Mouse (Mus musculus) layer of hippocampus, postnatal 36 days (tissue): Measurements from ENCODE around the gene Gm2a. TPM values are rescaled to one million over a fixed set of nuclear protein-coding genes. Genes with fewer than 3 reads are reported as not detected.
A peak's percentile ranks its signal among the peaks of the same experiment; 100 is the strongest.

Experiments used
- DNase-seq, 2 experiments: peaks; one replicate each; pipeline ENCODE4 v3.0.0; 2022
- total RNA-seq, 2 experiments: library from RNA; stranded (reverse); gene quantifications; 2 replicates each; pipeline ENCODE4 v1.2.3; 2021

Gene Gm2a
- total RNA-seq, 2 experiments from 2014 or later, result 33.7 to 34.1 TPM

GRCm38 (mm10) chr11:55131077-55131742, 33.3 kb downstream of the Gm2a start:
- DNase-seq, result no peak

GRCm38 (mm10) chr11:55131946-55132345, 34.0 kb downstream of the Gm2a start:
- DNase-seq, result no peak

DNA sequence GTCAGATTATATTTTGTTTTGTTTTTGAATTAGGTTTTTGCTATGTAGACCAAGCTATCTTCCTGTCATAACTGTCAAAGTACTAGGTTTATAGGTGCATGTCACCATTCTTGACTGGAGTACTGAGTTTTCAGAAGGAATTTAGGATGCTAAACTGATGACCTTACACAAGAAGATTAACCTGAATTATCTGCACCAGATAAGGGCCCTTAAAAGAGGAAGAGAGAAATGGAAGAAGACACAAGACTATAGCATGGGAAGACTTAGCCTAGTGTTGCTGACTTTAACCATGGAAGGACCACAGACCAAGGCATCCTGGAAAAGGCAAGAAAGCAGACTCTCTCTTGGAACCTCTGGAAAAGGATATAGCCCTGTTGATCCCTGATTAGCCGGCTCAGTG, 35.3 kb downstream of the Gm2a start:
- no peak for DNase-seq

GRCm38 (mm10) chr11:55134407-55134806, 36.5 kb downstream of the Gm2a start:
- DNase-seq, result no peak

DNA sequence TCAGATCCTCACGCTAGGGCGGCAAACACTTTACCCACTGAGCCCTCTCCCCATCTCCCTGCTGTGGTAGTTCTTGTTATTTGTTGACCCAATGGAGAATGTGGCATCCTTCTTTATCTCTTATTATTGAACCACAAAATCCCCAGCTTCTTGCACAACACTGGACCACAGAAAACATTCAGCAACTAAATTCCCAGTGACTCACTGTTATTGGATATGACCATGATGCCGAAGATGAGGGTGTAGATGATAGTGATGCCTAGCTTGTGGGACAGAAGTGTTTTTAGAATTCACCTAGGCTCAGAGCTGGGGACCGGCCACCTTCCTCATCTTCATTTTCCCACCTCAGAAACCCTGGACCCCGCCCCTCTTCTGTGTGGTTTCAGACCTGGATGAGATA, 37.0 kb downstream of the Gm2a start:
- no peak for DNase-seq

DNA sequence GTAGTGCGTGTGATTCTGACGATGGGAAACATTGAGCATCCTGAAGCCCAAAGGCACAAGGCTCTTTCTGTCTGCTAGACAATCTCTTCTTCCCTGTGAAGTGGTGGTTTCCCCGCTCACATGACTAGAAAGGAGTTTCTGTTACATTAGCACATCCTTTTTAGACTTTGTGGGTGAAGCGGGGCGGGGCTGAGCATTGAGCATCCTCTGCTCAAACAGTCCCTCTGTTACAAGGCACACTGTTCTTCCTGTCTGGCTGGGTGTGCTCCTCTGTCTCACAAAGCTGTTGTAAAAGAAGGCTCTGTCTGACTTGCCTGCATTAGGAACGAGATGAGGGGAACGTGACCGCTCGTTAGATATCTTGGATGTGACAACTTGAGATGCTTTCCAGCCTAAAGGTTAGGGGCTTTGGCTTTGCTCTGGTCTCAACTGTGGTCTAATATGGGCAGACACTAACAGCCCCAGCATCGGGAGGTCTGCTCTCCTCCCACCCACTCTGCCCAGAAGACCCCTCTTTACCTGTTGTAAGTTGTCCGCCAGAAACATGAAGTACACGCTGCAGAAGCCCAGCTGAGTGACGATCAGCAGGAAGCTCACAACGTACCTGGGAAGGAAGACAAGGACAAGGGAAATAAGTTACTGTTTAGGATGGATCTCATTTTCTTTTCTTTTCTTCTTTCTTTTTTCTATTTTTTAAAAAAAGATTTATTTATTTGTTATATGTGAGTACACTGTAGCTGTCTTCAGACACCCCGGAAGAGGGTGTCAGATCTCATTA, 39.0 kb downstream of the Gm2a start:
- DNase-seq, result no peak

DNA sequence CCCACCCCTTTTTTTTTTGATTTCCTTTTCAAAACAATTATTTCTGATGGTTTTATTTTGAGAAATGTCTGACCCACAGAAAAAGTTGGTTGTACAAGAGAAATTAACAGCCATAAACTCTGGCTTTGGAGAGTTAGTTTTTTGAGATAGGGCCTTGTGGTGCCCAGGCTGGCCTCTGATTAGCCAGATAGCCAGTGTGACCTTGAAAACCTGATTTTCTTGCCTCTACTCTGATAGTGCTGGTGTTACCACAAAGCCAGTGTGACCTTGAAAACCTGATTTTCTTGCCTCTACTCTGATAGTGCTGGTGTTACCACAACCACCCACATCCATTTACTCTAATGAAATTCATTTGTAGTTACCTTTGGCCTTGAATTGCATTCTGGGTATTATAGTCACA, 39.7 kb downstream of the Gm2a start:
- DNase-seq, result no peak

- DNase-seq, result no peak
Observed at GRCm38 (mm10) chr11:55141502-55141901, 43.6 kb downstream of the Gm2a start.

DNA sequence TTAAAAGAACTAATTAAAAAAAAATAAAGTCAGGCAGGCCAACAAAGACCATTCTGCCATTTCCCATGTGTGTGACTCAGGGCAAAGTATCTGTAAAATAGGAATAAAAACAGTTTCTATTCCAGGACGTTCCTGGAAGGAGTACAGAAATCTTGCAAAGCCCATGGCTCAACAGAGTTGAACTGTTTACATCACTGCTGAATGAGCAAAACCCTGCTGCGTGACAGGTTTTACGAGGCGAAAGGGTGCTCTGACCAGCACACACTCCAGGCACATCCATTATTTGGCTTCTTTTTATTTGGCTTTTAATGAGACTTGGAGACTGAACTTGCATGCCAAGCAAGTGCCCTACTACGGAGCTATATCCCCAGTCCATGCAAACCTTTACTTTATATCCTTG, 46.1 kb downstream of the Gm2a start:
- DNase-seq, result no peak

DNA sequence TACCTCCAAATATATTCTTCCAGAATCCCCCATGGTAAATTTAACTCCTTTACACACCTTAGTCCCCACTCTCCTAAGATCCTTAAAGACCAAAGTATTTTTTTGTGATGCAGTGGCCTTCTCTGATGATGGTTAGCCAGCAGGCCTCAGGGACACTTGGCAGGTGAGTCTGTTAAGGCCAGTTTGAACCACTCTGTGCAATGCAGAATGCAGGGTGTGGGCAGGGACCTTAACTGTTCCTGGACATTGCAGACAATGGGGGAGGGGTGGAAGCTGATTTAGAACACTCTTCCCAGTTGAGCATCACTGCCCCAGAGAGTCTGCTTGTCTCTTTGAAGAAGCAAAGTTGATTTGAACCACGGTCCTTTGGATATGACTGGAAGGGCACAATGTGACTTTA, 48.9 kb downstream of the Gm2a start:
- no peak for DNase-seq

DNA sequence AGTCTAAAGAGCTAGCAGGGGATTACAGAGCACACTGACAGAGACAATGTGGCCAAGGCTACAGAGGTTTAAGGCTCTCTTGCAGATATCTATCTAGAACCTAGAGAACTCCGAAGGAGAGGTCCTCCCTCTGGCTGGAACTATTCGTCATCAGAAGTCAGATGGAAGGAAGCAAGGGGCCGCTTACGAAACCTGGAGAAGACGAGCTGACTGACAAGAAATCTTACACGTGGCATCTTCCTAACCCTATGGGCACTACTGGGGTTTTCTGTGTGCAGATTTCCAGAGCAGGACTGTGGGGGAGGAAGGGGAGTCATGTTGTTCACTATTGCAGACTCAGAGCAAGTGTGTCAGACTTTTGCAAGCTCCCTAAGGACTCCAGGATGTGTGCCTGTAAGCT, 49.5 kb downstream of the Gm2a start:
- no peak for DNase-seq

- DNase-seq, result no peak
Observed at GRCm38 (mm10) chr11:55148461-55148860, 50.5 kb downstream of the Gm2a start.

GRCm38 (mm10) chr11:55151608-55152007, 53.7 kb downstream of the Gm2a start, which contains the start of gene Slc36a3:
Gene Slc36a3 (minus strand): TSS chr11:55151708.
- no peak for DNase-seq

DNA sequence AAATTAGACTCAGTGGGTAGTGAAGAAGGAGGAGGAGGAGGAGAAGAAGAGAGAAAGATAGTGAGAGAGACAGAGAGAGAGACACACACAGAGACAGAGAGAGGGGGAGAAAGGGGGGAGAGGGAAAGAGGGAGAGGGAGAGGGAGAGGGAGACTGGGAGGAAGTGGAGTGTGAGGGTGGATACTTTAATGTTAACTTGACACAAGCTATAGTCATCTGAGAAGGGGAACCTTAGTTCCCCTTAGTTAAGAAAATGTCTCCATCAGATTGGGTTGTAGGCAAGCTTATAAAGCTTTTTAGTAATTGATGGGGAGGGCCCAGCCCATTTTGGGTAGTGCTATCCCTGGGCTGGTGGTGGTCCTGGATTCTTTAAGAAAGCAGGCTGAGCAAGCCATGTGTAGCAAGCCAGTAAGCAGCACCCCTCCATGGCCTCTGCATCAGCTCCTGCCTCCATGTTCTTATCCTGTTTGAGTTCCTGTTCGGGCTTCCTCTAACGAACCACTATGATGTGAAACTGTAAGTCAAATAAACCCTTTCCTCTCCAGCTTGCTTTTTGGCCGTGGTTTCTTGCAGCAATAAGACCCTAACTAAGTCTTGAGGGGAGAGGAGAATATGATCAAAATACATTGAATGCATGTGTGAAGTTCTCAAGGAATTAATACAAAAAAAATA, 56.6 kb downstream of the Gm2a start:
- DNase-seq, result no peak

DNA sequence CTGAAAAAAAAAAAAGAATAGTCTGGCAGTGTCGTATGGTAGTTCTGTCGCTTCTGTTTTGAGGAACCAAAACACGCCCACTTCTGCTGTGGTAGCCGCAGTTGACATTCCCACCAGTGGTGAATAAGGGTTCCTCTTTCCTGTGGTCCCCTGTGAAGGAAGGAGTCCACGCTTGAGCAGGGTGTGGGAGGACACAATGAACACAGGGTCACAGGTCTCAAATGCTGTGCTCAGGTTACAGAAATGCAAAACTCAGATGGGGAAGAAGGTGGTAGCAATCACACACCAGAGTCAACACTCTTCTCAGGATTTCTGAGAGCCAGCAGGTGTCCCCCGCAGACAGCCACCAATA, 57.1 kb downstream of the Gm2a start:
- no peak for DNase-seq

- peak; percentile 71 to 76 for DNase-seq
Observed at GRCm38 (mm10) chr11:55158785-55159359, 61.0 kb downstream of the Gm2a start.

Other genes starting within 250 kb of the Gm2a start
- 10 to 100 TPM; 27.9 to 30.8 TPM for gene Lyrm7, start 237.2 kb upstream of the Gm2a start, total RNA-seq
- 100 to 1,000 TPM; 264 to 281 TPM for gene Hint1, start 231.7 kb upstream of the Gm2a start, total RNA-seq
- gene Gpx3, start 195.7 kb upstream of the Gm2a start, total RNA-seq, result 1 to 10 TPM; 3.4 to 4.6 TPM
- 10 to 100 TPM; 34.2 to 36.6 TPM for gene Tnip1, start 135.2 kb upstream of the Gm2a start, total RNA-seq
- 10 to 100 TPM; 95.8 to 96.4 TPM for gene Anxa6, start 64.7 kb upstream of the Gm2a start, total RNA-seq
- under 1 TPM in 1 of 2 experiments, not detected in 1; 0.35 TPM for gene Ccdc69, start 20.0 kb upstream of the Gm2a start, total RNA-seq
- gene Slc36a3, start 53.6 kb downstream of the Gm2a start, total RNA-seq, result not detected
- gene Slc36a2, start 87.0 kb downstream of the Gm2a start, total RNA-seq, result under 1 TPM in 1 of 2 experiments, not detected in 1; 0.15 TPM
- gene Slc36a1, start 106.2 kb downstream of the Gm2a start, total RNA-seq, result 10 to 100 TPM; 52.9 to 56.8 TPM
- gene Fat2, start 238.4 kb downstream of the Gm2a start, total RNA-seq, result under 1 TPM; 0.17 to 0.43 TPM